Mouse (Mus musculus): ENCODE data around the gene Scd3. TPM values are rescaled to one million over a fixed set of nuclear protein-coding genes. Genes with fewer than 3 reads are reported as not detected.

Scd3 gene
- polyA plus RNA-seq, 1 experiment from 2014 or later, result 0.28 TPM

DNA sequence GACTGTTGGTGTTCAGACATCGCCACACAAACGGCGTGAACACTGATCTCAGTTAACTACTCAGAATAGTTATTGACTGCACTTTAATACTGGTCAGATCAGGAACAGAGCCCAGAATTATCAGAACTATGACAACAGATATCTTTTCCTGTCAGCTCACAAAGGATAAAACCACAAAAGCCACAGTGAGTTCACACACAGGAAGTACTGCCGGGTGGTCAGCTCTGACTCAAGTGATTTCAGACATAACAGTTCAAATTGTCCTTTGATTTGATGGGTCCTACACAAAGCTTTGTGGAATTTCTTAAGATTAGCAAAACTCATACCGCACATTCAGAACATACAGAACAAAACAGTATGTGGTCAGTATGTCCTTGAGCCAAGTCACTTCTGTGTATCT, 22.7 kb downstream of the Scd3 start:
- DNase-seq (ENCODE audit: low spot score), result no peak
- no peak overlapping the region for H3K4me3 ChIP-seq (replicated peaks; ENCODE audit: low read depth, low read length)
- no peaks in the 10 kb centered on the region for H3K9me3 ChIP-seq (replicated peaks; ENCODE audit: low read length)
- 86% methylated on average over 5 of the region's 5 CpGs for WGBS
- H3K9ac ChIP-seq (ENCODE audit: low read depth, low read length), result no peak overlapping the region
- no peak for TF ChIP-seq CTCF (IDR thresholded peaks at IDR 0.05; ENCODE audit: low read depth)
- no peak overlapping the region for H3K27ac ChIP-seq
- no peaks in the 10 kb centered on the region for H3K27me3 ChIP-seq (ENCODE audit: insufficient read depth, low read length)
- no peaks in the 10 kb centered on the region for H3K36me3 ChIP-seq (ENCODE audit: insufficient read depth, low read length)
- H3K4me1 ChIP-seq (replicated peaks; ENCODE audit: insufficient read depth, low read length), result no peaks in the 10 kb centered on the region
- H3K4me2 ChIP-seq (ENCODE audit: low read length), result no peak overlapping the region
- ATAC-seq (replicated peaks; ENCODE audit: low FRiP score, low read depth), result no peak

- Histone ChIP-seq H3K9ac (ENCODE audit: low read depth, low read length) (no peak overlapping the region), H3K27ac (no peak overlapping the region), H3K4me3 (replicated peaks; ENCODE audit: low read depth, low read length) (no peak overlapping the region), H3K4me2 (ENCODE audit: low read length) (no peak overlapping the region), H3K9me3 (replicated peaks; ENCODE audit: low read length) (no peaks in the 10 kb centered on the region), H3K27me3 (ENCODE audit: insufficient read depth, low read length) (no peaks in the 10 kb centered on the region), H3K36me3 (ENCODE audit: insufficient read depth, low read length) (no peaks in the 10 kb centered on the region), H3K4me1 (replicated peaks; ENCODE audit: insufficient read depth, low read length) (no peaks in the 10 kb centered on the region)
- no peak for DNase-seq (ENCODE audit: low spot score)
- ATAC-seq (replicated peaks; ENCODE audit: low FRiP score, low read depth), result no peak
- 67% methylated on average over 2 of the region's 2 CpGs for WGBS
- no peak for TF ChIP-seq CTCF (IDR thresholded peaks at IDR 0.05; ENCODE audit: low read depth)
These were observed 26.7 kb downstream of the Scd3 start for GRCm38 (mm10) chr19:44229776-44230175.

DNA sequence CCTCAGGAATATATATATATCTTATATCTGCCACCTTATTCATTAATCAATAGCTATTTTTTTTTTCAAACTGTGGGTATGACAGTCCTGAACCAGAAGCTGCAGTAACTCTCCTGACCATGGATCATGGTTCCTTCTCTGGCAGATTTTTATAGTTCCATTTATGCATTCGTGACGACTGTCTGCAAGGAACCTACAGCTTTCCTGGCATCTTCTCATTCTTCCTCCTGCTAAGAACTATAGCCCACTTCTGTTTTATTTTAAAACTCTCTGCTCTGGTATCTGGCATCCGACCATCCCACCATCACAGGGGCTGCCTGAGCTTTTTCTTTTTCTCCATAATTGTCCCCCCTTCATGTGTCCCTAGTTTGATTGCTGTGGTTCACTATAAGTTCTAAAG, 27.1 kb downstream of the Scd3 start:
- Histone ChIP-seq H3K4me1 (replicated peaks; ENCODE audit: insufficient read depth, low read length) (no peaks in the 10 kb centered on the region), H3K9ac (ENCODE audit: low read depth, low read length) (no peak overlapping the region), H3K4me3 (replicated peaks; ENCODE audit: low read depth, low read length) (no peak overlapping the region), H3K27ac (no peak overlapping the region), H3K27me3 (ENCODE audit: insufficient read depth, low read length) (no peaks in the 10 kb centered on the region), H3K4me2 (ENCODE audit: low read length) (no peak overlapping the region), H3K36me3 (ENCODE audit: insufficient read depth, low read length) (no peaks in the 10 kb centered on the region), H3K9me3 (replicated peaks; ENCODE audit: low read length) (no peaks in the 10 kb centered on the region)
- ATAC-seq (replicated peaks; ENCODE audit: low FRiP score, low read depth) (no peak), DNase-seq (ENCODE audit: low spot score) (no peak)
- no peak for TF ChIP-seq CTCF (IDR thresholded peaks at IDR 0.05; ENCODE audit: low read depth)
- WGBS, result 74% methylated on average over 3 of the region's 3 CpGs

DNA sequence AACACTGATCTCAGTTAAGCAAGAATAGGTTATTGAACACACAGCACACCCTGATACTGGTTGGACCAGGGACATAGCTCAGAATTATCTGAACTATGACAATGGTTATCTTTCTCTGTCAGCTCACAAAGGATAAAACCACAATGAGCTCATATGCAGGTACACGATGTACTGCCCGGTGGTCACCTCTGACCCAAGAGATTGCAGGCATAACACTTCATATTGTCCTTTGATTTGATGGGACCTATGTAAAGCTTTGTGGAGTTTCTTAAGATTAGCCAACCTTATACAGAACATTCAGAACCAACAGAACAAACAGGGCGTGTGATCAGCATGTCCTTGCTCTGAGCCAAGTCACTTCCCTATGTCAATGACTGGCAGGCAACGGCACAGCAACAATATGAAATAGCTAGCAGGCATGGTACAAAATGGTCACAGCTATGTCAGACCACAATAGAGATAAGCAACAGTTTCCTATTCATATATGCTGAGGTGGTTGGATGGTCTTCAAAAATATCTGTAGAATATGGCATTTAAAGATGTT, 28.6 kb downstream of the Scd3 start:
- TF ChIP-seq CTCF (IDR thresholded peaks at IDR 0.05; ENCODE audit: low read depth), result no peak
- Histone ChIP-seq H3K4me1 (replicated peaks; ENCODE audit: insufficient read depth, low read length) (no peaks in the 10 kb centered on the region), H3K36me3 (ENCODE audit: insufficient read depth, low read length) (no peaks in the 10 kb centered on the region), H3K4me3 (replicated peaks; ENCODE audit: low read depth, low read length) (no peak overlapping the region), H3K27me3 (ENCODE audit: insufficient read depth, low read length) (no peaks in the 10 kb centered on the region), H3K9me3 (replicated peaks; ENCODE audit: low read length) (no peaks in the 10 kb centered on the region), H3K9ac (ENCODE audit: low read depth, low read length) (no peak overlapping the region), H3K4me2 (ENCODE audit: low read length) (no peak overlapping the region), H3K27ac (no peak overlapping the region)
- ATAC-seq (replicated peaks; ENCODE audit: low FRiP score, low read depth) (no peak), DNase-seq (ENCODE audit: low spot score) (no peak)
- WGBS, result 96% methylated on average over 4 of the region's 4 CpGs

GRCm38 (mm10) chr19:44237471-44238006, 34.5 kb downstream of the Scd3 start:
- Histone ChIP-seq H3K9me3 (replicated peaks; ENCODE audit: low read length) (no peaks in the 10 kb centered on the region), H3K4me3 (replicated peaks; ENCODE audit: low read depth, low read length) (no peak overlapping the region), H3K36me3 (ENCODE audit: insufficient read depth, low read length) (no peaks in the 10 kb centered on the region), H3K4me1 (replicated peaks; ENCODE audit: insufficient read depth, low read length) (no peaks in the 10 kb centered on the region), H3K27ac (no peak overlapping the region), H3K4me2 (ENCODE audit: low read length) (peak overlapping the region; percentile 51), H3K27me3 (ENCODE audit: insufficient read depth, low read length) (no peaks in the 10 kb centered on the region), H3K9ac (ENCODE audit: low read depth, low read length) (0 out of 2 replicates have a peak overlapping the region, but pooled peaks have one; percentile 37)
- 18% methylated on average over 19 of the region's 19 CpGs for WGBS
- TF ChIP-seq CTCF (IDR thresholded peaks at IDR 0.05; ENCODE audit: low read depth), result no peak
- ATAC-seq (replicated peaks; ENCODE audit: low FRiP score, low read depth) (no peak), DNase-seq (ENCODE audit: low spot score) (no peak)

DNA sequence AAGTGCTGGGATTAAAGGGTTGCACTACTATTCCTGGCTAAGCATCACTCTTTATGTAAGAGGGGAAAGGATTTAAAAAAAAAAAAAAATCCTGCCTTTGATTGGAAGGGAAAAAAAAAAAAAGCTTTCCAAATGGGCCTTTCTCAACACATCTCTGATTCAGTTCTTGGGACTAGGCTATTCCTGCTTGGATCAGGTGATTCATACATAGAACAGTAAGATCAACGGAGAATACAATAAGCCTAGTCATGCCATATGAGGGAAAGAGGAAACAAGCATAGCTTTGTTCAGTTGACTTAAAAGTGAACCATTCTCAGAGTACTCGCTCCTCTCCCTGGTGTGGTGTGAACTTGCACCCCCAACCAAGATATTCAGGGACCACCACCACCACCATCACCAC, 35.8 kb downstream of the Scd3 start:
- DNase-seq (ENCODE audit: low spot score) (no peak), ATAC-seq (replicated peaks; ENCODE audit: low FRiP score, low read depth) (no peak)
- Histone ChIP-seq H3K27ac (no peak overlapping the region), H3K27me3 (ENCODE audit: insufficient read depth, low read length) (no peaks in the 10 kb centered on the region), H3K4me1 (replicated peaks; ENCODE audit: insufficient read depth, low read length) (no peaks in the 10 kb centered on the region), H3K36me3 (ENCODE audit: insufficient read depth, low read length) (no peaks in the 10 kb centered on the region), H3K9me3 (replicated peaks; ENCODE audit: low read length) (no peaks in the 10 kb centered on the region), H3K9ac (ENCODE audit: low read depth, low read length) (no peak overlapping the region), H3K4me3 (replicated peaks; ENCODE audit: low read depth, low read length) (no peak overlapping the region), H3K4me2 (ENCODE audit: low read length) (no peak overlapping the region)
- 88% methylated on average over 2 of the region's 2 CpGs for WGBS
- TF ChIP-seq CTCF (IDR thresholded peaks at IDR 0.05; ENCODE audit: low read depth), result no peak

- Histone ChIP-seq H3K9ac (ENCODE audit: low read depth, low read length) (no peak overlapping the region), H3K27me3 (ENCODE audit: insufficient read depth, low read length) (no peaks in the 10 kb centered on the region), H3K27ac (no peak overlapping the region), H3K9me3 (replicated peaks; ENCODE audit: low read length) (no peaks in the 10 kb centered on the region), H3K4me3 (replicated peaks; ENCODE audit: low read depth, low read length) (no peak overlapping the region), H3K4me2 (ENCODE audit: low read length) (no peak overlapping the region; the same call in 1 of the 2 replicates), H3K4me1 (replicated peaks; ENCODE audit: insufficient read depth, low read length) (peaks cover 8% of the 10 kb centered on the region), H3K36me3 (ENCODE audit: insufficient read depth, low read length) (no peaks in the 10 kb centered on the region)
- TF ChIP-seq CTCF (IDR thresholded peaks at IDR 0.05; ENCODE audit: low read depth), result peak; percentile 84
- 4% methylated on average over 5 of the region's 5 CpGs for WGBS
- ATAC-seq (replicated peaks; ENCODE audit: low FRiP score, low read depth), result no peak
- DNase-seq (ENCODE audit: low spot score), result peak; percentile 95
These were observed 42.7 kb downstream of the Scd3 start for GRCm38 (mm10) chr19:44245761-44246171.
